Mouse (Mus musculus) yolk sac, embryonic 10.5 days (tissue): ENCODE results near the gene Rabif.

Experiments used
- DNase-seq: peaks from one replicate; pipeline ENCODE4 v3.0.0-alpha.2; 2017; ENCODE audit warnings: low spot score

Rabif gene

DNA sequence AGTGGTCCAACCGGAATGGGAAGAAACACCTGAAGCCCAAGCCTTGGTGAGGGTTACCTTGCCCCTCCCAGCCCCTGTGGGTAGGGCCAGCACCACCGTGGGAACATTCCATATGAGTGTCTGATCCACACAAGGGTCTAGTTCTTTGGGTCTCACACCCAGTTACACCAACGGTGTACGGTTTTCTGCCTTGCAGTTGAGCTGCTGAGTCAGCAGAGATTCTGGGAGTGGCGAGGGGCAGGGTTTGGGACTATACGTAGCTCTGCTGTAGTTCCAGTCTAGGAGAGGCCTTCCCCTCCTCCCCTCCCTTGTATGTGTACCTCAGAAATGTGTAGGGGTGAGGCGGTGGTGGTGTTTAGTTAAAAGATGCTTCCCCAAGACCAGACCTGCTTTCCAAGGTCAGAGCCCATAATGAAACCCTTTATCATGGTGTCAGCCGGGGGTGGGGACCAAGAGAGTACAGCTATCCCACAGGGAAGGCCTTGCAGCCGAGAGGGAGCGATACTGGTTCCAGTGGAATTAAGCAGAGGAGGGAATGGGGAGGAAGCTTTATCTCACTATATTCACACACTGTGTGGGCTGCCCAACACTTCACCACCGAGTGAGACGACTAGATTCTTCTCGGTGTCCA lies 60.9 kb downstream of the Rabif start:
- DNase-seq, result no peak

DNA sequence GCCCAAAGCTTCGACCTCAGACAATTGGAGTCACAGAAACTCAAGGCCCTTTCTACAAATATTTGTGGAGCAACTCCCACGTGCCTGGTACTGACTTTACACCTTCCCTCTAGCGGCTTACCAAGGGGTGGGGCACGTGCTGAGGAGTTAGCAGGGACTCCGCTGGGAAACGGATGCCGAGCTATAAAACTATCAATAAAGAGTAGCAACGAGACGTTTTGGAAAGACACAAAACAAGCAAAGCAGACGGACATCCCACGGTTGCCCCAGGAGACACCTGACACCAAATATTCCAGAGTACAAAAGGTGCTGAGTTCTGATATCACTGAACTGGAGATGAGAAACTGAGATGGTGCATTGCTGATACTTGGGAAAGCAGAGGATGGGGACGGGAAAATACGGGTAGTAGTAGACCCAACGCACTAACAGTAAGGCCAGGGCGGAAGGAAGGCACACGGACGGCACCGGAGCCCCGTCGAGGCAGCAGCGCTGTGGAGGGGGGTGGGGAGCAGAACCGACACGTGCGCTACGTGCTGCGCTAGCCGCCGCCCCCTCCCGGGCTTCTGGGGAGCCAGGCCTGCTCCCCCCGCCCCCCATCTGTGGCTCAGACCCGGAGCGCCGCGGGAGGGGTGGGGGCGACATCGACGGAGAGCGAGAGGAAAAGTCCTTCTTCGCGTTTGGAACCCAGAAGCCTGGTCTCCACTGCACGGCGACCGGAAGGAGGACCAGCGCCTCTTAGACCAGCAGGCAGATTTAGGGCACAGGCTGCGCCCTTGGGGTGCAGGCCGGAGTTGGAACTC lies 61.6 kb downstream of the Rabif start:
- DNase-seq, result peak; percentile 40

DNA sequence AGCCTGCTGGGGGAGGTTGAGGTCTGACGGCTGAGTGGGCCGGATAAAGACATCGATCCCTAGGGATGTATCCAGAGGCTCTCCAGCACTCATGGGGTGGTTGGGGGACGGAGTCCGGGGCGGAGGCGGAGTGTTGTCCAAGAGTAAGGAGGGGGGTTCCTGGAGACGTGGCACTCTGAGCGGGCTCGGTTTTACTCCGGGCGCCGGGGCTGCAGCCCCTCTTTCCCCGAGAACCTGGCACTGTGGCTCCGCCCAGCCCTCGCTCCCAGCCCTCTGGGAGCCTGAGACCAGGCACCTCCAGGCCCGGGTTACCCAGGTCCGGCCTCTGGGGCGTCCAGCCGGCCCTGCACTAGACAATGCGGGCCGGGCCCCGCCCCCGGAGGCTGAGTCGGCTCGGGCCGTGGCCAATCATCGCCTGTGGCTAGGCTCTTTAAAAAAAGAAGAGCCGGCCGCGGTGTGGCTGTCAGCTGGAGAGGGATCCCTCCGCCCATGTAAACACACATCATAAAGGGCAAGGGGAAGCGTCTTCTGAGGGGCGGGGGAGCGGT lies 62.3 kb downstream of the Rabif start:
- DNase-seq, result peak; percentile 96
